Mouse (Mus musculus): ENCODE results near the gene Uba52.
A peak's percentile ranks its signal among the peaks of the same experiment; 100 is the strongest.
"Not testable (repeated sequence)": the region's sequence is repeated elsewhere in the genome, so short reads cannot be mapped to it uniquely, and the experiment has no call there.

Uba52 gene

GRCm38 (mm10) chr8:70529741-70530161 is 19.1 kb upstream of the Uba52 start:
- DNase-seq = no peak

GRCm38 (mm10) chr8:70529299-70529698 is 18.7 kb upstream of the Uba52 start:
- no peak for DNase-seq

- no peak for DNase-seq
Observed at GRCm38 (mm10) chr8:70528182-70528797, 17.7 kb upstream of the Uba52 start.

- DNase-seq = peak; percentile 99
Observed at GRCm38 (mm10) chr8:70527512-70528181, 17.0 kb upstream of the Uba52 start, which contains the start of the genes Fkbp8 and Kxd1. Gene Fkbp8 (plus strand): TSS chr8:70527724. Gene Kxd1 (minus strand): TSS chr8:70527956.

- no peak for DNase-seq
Observed at GRCm38 (mm10) chr8:70527111-70527511, 16.5 kb upstream of the Uba52 start.

GRCm38 (mm10) chr8:70522592-70523403 is 12.2 kb upstream of the Uba52 start:
- peak; percentile 96 for DNase-seq

- no peak for DNase-seq
Observed at GRCm38 (mm10) chr8:70519606-70520005, 9.0 kb upstream of the Uba52 start.

GRCm38 (mm10) chr8:70519043-70519442 is 8.4 kb upstream of the Uba52 start:
- DNase-seq = no peak

- DNase-seq = no peak
Observed at GRCm38 (mm10) chr8:70517940-70518643, 7.5 kb upstream of the Uba52 start.

- no peak for DNase-seq
Observed at GRCm38 (mm10) chr8:70513441-70513840, 2.8 kb upstream of the Uba52 start.

- DNase-seq = no peak
Observed at GRCm38 (mm10) chr8:70512253-70512903, 1.8 kb upstream of the Uba52 start.

GRCm38 (mm10) chr8:70511770-70512169 is 1.2 kb upstream of the Uba52 start:
- no peak for DNase-seq

- not testable (repeated sequence) for DNase-seq
Observed at GRCm38 (mm10) chr8:70511174-70511573, 573 bp upstream of the Uba52 start.

GRCm38 (mm10) chr8:70509281-70509952 is 1.2 kb downstream of the Uba52 start:
- DNase-seq = no peak

GRCm38 (mm10) chr8:70507027-70507393 is 3.6 kb downstream of the Uba52 start:
- no peak for DNase-seq

- peak; percentile 96 for DNase-seq
Observed at GRCm38 (mm10) chr8:70506328-70507026, 4.1 kb downstream of the Uba52 start, which contains the start of gene Rex1bd. Gene Rex1bd (minus strand): TSS chr8:70506752.

GRCm38 (mm10) chr8:70505698-70506327 is 4.8 kb downstream of the Uba52 start:
- DNase-seq = no peak

- peak; percentile 90 for DNase-seq
Observed at GRCm38 (mm10) chr8:70504851-70505250, 5.8 kb downstream of the Uba52 start.

GRCm38 (mm10) chr8:70504291-70504716 is 6.3 kb downstream of the Uba52 start:
- peak; percentile 71 for DNase-seq

- peak; percentile 75 for DNase-seq
Observed at GRCm38 (mm10) chr8:70503062-70503750, 7.4 kb downstream of the Uba52 start.
